Mouse (Mus musculus) megakaryocyte, adult 5-6 weeks (primary cell): Measurements from ENCODE around the gene Hs2st1. TPM values are rescaled to one million over a fixed set of nuclear protein-coding genes. Genes with fewer than 3 reads are reported as not detected.

Experiments used
- ATAC-seq: 2 replicates; pipeline ENCODE4 v1.8.0; 2016; ENCODE audit warnings: mild to moderate bottlenecking, inconsistent platforms; ENCODE audit not compliant: poor library complexity, severe bottlenecking
- total RNA-seq, 2 experiments: library from RNA; stranded (forward) in 1 of 2; stranded (reverse) in 1 of 2; fragments of 153-499, 151-499 nt in 1 of 2; fragments of 221-1000, 200-1000 nt in 1 of 2; gene quantifications; 2 replicates each; pipeline versions ENCODE4 v1.2.3 to v1.2.4; 2015 to 2017

Gene Hs2st1
- total RNA-seq, 2 experiments from 2014 or later, result 9.8 to 10.5 TPM

DNA sequence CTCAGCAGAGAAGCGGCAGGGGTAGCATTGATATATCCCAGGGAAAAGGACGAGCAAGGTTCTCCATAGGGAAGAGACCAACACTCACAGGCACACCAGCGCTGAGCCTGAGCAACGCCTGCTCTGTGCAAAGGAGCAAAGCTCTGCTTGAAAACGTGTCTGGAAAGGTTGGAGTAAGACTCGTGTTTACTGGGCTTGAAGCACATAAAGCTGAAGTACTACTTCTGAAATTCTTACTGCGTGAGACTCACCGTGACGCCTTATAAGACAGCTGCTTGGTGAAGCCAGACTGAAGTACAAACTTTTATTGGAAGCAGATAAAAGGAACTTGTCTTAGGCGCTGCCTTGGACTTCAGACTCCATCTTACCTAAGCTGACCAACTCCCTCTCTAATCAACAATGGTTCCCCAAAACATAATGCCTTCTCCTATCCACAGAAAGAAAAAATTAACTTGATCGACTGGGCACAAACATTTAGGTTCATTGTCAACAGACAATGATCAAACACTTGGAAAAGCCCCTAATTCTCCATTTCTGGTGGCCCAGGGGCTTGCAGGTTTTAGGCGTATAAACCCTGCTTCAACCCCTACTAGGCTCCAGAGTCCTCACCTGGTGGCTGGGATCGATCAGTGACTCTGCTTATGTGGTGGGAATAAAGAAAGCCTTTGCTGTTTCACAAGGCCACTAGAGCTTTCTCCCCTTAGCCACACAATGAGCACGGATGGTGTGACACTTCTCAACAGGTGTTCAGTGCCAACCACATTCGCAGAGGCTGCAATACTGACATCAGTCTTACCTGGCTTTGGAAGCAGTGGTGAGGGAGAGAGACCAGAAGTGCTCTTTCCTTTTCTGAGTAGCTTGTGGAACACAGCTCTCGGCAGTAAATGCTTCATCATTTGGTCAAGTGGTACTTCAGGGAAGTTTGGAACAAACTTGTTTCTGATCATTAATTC is 56.5 kb downstream of the Hs2st1 start:
- no peak for ATAC-seq

DNA sequence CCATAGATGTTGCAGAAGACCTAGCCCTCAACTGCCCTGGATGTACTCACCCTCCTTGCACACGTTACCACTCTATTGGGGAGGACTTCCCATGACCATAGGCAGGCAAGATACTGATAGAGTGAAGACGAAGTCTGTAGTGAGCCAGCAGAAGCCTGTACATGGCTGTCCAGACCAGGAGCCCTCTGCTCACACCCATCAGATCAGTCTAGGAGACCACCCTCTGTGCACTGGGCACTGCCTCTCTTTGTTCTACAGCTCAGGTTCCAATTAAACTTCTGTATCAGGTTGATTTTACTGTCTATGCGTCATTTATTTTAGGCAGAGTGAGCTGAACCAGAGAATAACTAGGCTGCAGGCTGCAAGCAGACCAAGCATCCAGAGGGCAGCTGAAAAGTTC is 59.3 kb downstream of the Hs2st1 start:
- no peak for ATAC-seq

DNA sequence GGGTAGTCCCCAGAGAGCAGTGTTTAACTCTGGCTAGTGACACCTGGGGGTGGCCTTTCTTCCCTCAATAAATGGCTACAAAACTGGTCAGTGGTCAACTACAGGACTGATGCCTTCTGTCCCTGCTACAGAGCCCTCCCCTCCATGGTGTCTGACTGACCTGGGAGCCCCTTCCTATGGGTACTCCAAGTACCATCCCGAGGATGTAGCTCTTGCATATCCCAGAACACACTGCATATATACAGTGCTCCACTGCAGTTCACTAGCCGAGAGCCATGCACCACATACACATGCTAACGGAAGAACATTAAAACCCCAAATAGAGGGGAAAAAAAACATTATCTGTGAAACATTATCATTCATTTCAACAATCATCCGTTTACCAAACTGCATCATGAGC is 61.6 kb downstream of the Hs2st1 start:
- ATAC-seq, result no peak

DNA sequence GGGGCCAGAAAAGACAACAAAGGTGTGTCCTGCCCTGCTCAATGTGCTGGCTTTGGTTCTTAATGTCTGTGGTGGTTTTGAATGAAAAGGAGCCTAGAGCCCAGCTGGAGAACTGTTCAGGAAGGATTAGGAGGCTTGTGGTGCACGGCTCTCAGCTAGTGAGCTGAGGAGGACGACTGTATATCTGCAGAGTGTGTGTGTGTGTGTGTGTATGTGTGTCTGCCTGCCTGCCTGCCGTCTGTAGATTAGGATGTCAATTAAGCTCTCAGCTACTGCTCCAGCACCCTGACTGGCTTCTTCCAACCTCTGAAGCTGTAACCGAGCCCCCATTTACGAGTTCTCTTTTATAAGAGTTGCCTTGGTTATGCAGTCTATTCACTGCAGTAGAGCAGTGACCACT is 62.1 kb downstream of the Hs2st1 start:
- no peak for ATAC-seq

DNA sequence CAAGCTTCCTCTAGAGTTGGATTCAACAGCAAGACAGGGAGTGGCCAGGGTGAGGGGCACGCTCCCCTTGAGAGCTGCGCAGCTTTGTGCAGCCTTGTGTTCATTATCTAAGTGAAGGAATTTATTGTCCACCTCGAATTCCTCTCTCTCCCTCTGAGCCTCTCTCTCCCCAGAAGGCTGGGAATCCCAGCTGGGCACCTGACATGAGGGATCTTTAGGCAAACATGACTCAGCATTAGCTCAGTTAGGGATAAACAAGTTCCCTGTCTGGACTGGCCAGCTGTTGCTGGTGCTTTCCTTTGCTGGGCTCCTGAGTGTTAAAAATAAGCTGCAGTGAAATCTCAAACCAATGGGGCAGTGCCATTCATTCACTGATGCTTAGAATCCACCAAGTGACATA is 63.8 kb downstream of the Hs2st1 start:
- no peak for ATAC-seq

DNA sequence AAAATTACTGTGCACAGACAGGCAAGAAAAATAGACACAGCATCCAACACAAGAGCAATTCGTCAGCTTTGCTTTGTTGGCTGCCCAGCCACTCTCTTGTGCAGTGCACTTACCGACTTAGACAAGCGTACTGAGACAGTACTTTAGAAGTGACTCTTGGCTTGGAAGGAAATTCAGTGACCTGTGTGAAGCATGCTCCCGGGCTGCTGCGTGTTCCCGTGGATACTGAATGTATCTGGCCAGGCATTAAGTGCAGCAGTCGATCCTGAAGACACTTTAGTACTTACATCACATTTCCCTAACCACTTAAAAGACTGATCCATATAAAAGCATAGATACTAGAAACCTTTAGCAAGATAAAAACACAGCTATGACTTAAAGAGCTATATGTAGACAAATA is 68.1 kb downstream of the Hs2st1 start:
- no peak for ATAC-seq

DNA sequence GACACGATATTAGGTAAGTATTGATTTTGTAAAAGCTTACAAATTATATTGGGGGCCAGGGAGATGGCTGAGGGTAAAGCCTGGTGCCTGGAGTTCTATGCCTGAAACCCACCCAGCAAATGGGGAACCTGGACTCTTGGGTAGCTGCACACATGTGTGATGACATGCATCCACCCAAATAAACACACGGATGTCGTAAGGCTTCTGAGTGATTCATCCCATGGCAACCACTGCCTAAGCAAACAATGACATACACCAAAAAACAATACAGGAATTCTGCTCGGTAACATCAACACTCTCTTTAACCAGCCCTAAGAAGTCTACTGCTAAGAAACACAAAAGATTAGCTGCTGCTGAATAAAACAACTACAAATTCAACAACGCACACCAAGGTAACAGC is 73.2 kb downstream of the Hs2st1 start:
- peak; percentile 63 for ATAC-seq

DNA sequence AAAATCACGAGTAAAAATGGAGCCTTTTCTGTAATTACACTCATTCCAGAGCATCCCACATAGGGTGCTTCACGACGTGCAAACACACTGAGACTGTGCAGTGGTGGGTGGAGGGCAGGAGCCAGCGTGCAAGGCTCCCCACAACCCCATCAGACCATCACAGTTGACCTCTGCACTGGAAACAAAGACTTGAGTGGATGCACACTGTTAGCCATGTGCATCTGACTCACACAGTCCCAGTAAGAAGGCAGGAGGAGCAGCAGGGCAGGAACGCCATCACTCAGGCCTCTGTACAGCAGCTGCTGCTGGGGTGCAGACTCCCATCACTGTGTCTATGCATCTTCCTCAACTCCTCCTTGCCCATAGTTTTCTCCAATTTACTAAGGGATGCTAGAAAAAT is 75.1 kb downstream of the Hs2st1 start:
- ATAC-seq, result no peak

DNA sequence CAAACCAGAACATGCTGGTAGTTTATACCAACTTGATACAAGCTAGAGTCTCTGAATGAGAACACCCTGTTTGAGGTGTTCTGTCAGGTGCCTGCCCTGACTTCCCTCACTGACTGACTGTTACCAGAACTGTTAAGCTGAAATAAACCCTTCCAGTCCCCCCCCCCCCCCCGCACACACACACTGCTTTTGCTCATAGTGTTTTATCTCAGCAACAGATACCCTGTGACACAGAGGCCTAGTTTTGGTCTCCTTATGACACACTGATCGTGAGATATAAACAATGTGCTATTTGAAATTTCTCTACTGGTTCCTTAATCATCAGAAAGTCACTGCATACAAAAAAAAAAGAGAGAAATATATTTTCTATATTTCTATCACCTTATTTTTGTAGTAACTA is 81.2 kb downstream of the Hs2st1 start:
- ATAC-seq, result no peak

DNA sequence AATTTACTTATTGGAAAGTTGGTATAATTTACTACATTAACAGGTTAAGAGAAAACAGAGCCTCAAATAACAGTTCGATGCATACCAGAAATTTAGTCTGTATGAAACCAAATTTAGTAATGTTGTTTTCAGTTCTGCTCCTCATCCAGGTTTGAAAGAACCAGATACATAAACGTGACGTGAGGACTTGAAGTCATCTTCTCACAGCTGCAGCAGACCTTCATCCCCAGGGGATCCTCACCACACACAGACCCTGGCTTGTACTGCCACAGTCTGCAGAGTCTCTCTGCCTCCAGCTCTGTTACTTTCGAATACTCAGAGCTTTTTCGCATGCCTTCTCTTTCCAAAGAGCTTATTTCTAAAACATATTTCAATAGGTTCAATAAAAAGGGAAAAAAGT is 89.4 kb downstream of the Hs2st1 start:
- no peak for ATAC-seq

DNA sequence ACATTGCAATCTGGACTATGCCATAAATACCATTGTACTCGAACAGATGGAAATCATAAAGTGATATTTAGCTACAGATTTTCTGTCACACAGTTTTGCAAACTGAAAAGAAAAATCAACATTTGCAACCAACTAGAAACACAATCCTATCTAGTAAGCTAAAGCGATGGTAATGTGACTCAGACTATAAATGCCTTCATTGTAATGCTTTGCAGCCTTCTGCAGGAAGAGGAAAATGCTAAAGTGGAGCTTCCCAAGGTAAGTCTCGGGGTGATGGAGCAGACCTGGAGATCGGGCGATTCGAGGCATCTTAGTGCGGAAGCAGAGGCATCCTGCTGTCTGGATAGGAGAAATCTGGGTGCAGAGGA is 91.6 kb downstream of the Hs2st1 start:
- ATAC-seq, result no peak

DNA sequence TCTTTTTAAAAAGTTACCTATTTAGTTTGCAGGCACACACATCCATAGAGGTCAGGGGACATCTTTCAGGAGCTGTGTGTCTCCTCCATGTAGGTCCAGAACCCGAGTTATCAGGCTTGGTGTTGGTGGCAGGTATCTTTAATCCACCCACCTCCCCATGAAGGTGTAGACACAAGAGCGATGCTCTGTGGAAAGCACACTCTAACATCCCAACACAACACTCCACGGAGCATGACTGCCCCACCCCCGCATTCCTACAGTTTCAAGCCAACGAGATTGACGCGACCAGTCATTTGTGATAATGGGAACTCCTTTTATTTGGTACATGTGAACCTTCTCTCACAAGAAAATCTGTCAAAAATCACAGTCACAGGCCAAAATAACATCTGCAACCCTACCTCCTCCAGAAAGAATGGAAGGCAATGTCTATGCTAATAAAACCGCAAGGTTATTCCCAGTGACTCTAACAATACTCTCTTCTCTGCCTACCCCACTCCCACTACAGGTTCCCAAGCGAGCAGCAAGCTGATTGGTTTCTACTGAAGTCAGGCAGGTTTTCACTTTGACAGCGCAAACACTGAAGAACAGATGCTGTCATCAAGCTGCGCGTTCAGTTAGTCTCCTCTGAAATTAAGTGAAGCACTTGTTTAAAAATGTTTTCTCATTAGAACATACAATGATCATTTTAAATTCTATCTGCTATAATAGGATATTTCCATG is 92.1 kb downstream of the Hs2st1 start:
- no peak for ATAC-seq

DNA sequence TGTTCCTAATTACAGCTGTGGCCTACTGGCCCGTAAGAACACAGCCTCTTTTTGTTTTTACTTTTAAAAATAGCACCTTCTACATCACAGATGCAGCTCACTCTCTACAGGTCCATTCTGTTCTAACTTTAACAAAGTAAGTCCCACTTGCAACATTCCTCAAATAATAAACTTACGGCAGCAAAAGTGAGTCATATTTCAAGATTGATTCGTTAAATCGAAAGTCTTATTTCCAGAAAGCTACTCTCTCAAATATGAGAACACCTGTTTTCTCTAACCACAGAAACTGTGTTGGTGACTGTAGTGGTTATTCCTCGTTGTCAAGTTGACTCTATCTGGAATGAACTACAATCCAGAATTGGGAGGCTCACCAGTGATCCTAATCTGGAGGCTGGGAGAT is 94.1 kb downstream of the Hs2st1 start:
- no peak for ATAC-seq

DNA sequence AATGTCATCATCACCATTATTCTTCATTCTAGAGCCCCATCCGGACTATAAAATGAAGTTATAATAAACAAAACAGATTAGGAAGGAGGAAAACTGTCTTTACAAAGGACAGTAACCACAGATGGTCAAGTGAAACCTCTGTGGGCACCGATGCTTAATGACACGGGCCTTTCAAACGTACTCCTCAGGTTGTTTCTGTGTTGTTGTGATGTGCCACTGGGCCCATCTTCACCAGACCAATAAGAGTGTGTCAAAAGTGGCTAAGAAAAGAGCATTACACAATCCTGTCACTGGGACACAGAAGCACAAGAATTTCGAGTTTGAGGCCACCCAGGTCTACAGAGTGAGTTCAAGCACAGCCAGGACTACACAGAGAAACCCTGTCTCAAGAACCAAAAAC is 95.3 kb downstream of the Hs2st1 start:
- ATAC-seq, result no peak

DNA sequence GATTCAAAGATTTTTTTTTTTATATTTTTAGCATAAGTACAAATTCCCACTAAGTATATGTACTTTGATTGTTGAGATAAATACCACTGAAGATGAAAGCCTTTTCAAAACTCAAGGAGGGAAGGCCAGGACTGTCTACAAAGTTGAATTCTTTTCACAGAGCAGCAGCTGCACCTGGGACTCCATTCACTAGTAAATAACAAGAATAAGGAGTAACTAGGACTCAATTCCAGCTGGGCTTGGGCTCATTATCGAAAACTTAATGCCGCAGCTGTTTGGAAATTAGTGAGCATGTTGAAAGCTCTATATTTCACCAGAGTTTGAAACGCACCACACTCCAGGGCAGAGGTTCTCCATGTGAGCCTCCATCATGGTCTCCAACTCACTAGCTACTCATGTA is 98.0 kb downstream of the Hs2st1 start:
- ATAC-seq, result no peak

DNA sequence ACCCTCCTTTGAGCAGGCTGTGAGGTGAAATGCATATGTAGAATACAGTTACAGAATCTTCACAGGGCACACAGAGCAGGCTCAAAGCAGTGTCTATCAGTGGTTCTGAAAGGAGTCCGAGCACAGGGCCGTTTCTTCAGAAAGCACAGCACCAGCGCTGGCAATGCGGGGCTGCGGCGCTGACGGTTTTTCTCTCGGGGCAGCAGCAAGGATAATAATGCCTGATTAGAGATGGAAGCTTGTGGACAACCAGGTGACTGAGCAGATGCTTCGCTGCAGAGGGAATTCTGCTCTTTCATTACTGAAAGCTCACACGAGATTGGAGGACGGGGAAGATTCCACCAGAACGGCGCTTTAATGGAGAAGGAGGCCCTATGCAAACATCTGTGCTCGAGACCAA is 99.1 kb downstream of the Hs2st1 start:
- no peak for ATAC-seq

DNA sequence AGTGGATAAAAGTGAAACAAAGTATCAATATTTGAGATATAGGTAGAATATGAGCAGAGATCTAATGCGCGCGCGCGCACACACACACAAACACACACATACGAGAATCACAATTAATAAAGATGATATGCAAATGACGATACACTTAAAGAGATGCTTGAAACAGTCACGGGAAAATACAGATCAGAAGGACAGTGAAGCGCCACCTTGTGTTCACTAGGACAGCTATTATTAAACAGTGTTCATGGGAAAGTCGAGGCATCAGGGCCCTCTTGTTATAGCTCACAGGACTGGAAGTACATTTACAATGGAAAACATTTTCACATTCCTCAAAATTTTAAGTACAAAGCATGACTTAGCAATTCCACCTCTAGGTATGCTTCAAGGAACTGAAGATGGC is 102.5 kb downstream of the Hs2st1 start:
- peak; percentile 51 for ATAC-seq

DNA sequence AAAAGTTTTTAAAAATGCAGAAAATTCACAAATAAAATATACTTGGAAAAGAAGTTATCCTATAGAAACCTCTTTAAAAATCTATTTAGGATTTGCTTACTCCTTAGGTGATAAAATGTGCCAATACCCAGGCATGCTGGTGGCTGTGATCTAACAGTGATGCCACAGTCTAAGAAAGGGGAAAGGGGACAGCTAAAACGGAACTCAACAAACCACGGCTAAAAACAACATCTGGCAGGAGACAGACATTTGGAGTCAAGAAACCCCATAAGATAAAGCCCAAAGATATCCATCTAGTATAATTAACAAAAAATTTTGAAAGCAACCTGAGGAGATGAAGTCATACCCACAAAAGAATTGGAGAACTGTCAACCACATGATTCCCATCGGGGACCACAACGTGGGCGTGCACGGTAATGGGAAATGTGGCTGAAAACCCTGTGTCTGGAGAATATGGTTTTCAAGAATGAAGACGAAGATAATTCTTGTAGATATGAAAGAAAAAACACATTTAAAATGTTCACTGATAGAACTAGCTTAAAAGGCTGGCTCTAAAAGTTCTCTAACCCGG is 103.8 kb downstream of the Hs2st1 start:
- ATAC-seq, result peak; percentile 66

DNA sequence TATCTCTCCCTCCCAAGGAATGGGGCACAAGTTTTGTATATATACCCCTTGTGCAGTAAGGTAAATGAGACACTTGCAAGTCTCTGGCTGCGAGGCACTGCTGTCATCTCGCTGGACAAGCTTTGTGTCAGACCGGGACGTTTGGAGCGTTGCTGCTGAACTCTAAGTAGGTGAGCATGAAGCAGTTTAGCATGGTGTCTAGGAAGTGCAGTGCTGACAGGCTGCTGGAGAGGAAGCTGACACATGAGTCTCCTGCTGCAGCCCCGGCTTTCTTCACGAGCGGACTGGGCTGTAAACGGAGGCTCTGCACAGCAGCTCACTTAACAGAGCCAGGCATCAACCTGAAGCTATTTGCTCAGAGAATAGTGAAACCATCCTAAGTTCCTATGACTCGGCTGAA is 107.3 kb downstream of the Hs2st1 start:
- no peak for ATAC-seq

DNA sequence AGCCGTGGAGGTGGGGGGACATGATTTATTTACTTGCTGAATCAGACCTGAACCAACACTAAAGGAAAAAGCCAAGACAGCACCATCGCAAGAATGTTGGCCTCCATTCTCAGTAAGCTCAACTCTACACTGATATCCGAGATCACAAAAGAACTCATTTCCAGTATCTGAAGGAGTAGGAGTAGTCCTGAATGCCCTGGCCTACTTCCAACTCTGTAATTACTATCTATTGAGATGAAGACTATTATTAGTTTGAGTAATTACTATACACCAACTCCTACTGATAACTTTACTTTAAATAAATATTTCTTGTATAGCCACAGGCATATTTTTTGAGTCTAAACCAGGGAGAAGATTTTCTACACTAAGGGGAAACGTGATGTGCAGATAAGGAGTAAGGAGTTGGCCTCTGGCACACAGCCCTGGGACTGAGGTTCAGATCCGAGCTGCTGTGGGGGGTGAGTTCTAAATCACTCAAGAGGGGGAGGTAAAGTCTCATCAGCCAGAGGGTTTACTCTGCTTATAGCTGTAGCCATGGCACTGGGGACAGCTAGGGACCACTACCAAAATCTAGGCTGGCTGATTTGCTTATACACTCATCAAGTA is 109.7 kb downstream of the Hs2st1 start:
- no peak for ATAC-seq

DNA sequence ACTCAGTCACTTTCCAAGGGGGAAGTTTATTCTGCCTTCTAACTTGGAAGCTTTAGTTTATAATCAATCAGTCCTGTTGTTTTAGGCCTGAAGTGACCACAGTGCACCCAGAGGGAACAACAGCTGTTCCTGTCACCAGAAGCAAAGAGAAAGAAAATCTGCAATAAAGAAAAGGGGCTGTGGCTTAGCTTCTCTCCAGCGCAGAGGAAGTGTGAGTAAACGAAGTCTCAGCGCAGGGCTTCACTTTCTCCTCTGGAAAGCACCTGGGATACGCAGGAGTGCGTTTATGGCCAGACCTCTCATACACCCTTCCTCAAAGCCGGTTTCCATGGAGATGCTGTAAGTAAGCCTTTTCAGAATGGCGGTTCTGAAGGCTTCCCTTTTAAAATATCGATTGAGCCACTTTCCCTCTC is 110.7 kb downstream of the Hs2st1 start:
- peak; percentile 45 for ATAC-seq
